Mouse (Mus musculus) thymus, postnatal 25 days (tissue): ENCODE results near the gene Eprs.

Experiments used
- DNase-seq: peaks from one replicate; pipeline ENCODE4 v3.0.0; 2022

Gene Eprs

DNA sequence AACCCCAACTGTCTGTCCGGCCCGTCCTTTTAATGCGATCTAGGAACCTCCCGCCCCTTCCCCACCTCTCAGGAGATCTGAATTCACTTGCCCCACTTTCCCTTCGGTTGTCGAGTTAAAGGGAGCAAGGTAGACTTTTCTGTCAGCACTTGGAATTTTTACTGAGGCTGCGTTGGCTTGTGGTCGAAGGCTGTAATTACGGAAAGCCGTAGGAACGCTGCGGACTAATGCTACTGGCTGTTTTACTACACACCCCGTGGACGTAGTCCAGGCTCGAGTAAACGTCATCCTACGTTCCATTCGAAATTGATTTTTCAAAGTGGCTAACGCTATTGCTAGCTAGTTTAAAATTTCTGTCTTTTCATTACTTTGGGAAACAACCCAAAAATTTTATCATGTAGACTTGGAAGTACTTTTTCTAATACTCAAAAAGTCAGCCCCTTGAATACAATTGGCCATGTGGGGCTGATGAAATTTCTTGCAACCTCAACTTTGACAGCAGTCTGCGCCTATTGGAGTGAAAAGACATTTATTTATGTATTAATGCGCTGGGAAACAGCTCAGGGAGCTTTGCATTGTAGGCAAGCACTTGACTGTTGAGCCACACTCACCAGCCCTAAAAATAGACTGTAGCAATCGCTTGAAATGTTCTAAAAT, 810 bp downstream of the Eprs start:
- DNase-seq = peak; percentile 11

DNA sequence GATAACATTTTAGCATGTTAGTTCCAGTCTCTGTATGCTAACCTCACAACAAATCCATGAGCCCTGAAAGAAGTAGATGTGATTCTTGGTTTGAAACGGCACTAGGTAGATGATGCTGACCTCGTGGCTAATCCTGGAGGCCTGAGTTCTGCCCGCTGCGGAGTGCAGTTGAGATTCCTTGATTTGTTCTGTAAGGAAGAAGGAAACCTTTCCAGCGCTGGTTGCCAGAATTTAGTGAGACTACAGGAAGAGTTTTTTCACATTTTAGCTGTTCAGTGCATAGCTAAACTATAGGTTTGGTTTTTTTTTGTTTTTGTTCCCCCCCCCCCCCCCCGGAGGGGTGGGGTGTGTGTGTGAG, 1.3 kb downstream of the Eprs start:
- no peak for DNase-seq

DNA sequence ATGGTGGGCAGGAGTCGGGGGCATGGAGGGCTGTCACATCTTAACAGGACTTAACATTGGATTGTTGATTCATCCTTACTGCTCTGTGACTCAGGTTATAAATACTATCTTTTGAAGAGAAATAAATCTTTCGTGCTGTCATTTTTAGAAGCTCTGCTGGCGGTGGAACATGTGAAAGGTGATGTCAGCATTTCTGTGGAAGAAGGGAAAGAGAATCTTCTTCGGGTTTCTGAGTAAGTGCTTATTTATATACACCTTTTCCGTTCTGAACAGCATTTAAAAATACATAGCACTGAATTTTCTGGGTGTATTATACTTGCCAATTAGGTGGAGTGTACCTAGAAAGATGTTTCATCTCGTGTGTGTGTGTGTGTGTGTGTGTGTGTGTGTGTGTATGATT, 4.5 kb downstream of the Eprs start:
- no peak for DNase-seq

DNA sequence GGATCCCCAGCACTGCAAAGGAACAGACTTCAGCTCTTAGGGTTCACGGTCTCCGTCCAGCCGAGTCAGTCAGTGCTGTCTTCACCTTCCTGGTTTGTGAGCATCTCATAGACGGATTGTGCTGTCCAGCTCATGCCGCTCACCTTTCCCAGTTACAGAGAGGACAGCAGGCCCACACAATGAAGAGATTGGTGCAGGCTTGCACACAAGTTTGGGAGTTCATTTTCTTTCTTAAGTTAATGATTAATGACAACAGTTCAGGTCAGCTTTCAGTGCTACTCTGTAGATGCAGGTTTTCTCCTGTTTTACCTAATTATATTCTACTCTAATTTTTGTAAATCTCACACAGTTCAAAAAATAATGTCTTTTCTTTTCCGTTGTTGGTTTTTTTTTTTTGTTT, 7.1 kb downstream of the Eprs start:
- DNase-seq = no peak

DNA sequence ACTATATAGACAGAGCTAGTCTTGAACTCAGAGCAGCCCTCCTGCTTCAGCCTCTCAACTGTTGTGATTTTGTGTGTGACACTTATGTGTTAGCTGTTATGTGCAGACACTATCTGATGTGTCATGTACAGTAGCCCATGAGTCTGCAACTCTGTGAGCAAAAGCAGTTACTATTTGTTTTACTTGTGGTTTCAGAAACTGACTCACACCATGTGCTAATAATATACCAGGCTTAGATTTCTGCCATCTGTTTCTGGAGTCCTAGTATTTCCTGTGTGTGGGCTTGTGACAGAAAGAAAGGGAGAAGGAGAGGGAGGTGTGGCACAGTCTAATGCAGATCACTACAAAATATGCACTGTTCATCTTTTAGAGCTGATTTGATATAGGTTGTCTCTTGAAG, 13.5 kb downstream of the Eprs start:
- no peak for DNase-seq

DNA sequence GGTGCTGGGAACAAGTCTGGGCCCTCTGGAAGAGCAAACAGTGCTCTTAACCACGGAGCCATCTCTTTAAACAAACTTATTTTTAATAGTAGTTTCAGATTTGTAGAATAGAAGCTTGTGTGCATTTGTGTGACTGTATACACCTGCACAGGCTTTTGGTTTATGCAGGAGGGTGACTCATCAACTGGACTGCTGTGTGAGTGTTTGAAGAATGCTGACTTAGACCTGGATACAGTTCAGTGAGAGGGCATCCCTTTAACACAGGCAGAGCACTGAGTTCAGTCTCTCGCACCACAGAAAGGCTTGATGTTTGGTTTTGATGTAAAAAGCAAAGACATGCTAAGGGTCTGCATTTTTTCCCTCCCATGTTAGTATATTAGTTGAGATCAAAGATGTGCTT, 14.6 kb downstream of the Eprs start:
- DNase-seq = no peak

DNA sequence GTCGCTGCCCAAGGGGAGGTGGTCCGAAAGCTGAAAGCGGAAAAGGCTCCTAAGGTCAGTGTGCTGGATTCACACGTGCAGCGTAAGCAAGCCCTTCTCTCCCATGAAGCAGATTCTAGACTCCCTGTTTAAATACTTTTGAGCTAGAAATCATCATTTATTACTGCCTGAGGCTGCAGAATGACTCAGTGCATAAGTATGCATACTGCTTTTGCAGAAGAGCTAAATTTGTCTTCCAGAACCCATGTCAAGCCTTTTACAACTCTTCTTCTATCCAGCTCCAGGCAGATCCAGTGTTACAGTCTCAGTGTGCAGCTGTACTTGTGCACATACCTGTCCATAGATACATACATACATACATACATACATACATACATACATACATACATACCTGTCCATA, 38.8 kb downstream of the Eprs start:
- no peak for DNase-seq

DNA sequence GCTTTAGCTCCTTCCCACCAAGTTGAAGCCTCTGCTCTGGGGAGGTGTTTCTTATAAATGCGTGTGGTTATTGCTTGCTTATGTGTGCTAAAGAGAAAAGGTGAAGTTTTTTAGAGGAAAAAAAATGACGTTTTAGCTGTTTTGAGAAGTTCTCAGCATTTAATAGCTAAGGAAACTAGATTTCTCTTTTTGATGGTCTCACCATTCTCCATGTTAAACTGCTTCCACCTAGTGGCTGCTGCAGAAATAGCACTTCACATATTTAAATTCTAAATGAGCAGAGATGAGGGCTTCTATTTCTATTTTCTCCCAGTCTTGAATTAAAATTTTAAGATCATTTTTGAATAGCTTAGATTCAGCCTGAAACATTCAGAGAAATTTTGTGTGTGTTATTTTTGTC, 41.2 kb downstream of the Eprs start:
- DNase-seq = peak; percentile 6

DNA sequence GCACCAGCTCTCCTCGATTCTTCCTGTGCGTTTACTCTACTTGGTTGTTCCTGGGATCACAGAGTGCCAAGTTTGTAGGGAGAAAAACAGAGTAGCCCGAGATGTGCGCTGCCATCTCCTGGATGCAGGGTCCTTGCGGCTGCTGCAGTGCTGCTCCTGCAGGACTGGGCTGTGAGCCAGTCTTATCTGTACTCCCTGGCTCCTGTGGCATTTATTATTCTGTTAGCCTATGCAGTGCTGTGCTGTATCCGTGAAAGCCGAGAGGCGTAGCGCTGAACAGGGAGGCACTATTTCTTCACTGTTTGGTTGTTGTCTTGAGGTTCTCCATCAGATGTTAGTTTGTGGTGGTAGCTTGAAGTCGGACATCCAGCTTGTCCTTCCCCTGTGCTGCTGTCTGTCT, 43.1 kb downstream of the Eprs start:
- DNase-seq = no peak

DNA sequence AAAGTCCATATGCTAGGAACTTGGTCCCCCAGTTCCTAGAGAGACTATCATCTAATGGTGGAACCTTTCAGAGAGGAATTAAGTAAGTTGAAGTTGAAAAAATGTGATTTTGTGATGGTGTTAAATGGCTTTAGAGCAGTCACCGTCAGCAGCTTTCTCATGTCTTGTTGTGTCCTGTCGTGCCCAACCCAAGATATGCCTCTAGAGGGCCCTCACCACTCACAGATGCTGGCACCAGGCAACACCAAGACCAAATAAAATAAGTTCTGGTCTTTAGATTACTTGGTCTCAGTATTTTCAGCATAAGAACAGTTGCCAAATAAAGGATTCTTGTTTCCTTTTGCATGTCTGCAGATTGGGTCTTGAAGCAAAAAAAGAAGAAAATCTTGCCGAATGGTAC, 47.0 kb downstream of the Eprs start:
- no peak for DNase-seq

DNA sequence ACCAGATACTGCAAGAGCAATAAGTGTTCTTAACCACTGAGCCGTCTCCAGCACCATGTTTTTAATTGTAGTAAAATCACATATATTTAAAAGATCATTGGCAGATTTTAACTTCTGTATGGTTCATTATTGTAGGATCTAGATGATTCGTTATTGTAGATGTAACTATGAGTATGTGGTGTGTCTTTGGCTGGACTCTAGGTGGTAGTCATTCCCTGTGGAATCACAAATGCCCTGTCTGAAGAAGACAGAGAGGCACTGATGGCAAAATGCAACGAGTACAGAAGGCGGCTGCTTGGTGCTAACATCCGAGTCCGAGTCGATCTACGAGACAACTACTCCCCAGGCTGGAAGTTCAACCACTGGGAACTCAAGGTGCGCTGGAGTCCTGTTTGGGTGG, 55.2 kb downstream of the Eprs start:
- DNase-seq = no peak

DNA sequence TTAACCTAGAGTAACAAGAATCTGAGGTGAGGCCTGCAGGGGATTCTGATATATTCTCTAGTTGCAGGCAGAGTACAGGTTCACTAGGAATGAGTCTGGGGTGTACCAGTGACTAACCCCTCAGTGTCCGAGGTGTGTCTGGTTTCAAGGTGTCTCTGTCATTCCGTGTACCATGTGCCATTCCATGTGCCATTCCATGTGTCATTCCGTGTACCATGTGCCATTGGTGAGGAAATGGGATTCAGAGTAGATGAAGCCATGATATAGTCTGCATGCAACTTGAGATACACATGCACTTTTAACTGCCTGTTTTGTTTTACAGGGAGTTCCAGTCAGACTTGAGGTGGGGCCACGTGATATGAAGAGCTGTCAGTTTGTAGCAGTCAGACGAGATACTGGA, 57.0 kb downstream of the Eprs start:
- DNase-seq = no peak

DNA sequence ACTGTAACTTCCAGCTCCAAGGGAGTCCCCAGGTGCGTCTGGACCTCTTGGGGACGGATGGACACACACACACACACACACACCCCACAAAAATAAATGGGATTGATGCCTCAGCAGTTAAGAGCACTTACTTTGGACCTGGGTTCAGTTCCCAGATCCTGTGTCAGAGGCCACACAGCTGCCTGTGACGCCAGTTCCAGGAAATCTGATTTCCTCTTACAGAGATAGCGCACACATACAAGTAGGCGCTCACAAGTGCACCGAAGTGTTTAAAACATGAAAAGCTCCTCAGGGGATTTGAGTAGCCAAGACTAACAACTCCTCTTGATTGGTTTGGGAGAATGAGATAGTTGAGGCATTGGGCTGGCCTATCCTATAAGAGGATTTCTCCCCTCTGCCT, 57.9 kb downstream of the Eprs start:
- DNase-seq = no peak

DNA sequence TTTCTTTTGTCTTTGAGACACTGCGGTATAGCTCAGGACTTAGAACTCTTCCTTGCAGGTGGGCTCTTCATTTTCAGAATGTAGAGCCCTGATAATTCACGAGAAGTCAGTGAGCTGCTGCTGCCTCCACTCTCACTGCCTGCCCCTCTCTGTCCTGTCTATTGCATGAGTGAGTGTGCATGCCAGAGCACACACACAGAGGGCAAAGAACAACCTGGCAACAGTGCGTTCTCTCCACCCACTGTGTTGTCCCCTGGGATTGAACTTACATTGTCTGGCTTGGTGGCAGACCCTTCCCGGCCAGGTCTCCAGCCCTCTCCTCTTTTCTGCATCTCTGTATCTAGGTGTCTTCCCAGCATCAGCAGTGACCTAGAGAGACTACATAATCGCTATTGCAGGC, 63.7 kb downstream of the Eprs start:
- DNase-seq = no peak

DNA sequence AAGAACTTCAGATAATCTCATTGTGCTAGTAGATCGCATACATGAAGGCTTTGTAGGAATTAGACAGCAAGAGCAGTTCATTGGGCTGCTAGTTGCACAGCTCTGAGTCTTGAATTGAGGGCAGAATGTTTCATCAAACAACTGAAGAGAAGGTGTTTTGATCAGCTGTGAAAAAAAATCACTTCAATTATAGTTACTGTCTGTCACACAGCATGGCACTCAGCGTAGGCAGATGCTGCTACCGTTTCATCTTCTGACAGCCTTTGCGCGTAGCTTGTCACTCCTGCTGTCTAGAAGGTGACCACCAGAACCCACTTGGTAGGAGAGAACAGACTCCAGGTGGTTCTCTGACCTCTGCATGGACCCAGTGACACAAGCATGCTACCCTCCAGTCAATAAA, 67.6 kb downstream of the Eprs start:
- DNase-seq = no peak

DNA sequence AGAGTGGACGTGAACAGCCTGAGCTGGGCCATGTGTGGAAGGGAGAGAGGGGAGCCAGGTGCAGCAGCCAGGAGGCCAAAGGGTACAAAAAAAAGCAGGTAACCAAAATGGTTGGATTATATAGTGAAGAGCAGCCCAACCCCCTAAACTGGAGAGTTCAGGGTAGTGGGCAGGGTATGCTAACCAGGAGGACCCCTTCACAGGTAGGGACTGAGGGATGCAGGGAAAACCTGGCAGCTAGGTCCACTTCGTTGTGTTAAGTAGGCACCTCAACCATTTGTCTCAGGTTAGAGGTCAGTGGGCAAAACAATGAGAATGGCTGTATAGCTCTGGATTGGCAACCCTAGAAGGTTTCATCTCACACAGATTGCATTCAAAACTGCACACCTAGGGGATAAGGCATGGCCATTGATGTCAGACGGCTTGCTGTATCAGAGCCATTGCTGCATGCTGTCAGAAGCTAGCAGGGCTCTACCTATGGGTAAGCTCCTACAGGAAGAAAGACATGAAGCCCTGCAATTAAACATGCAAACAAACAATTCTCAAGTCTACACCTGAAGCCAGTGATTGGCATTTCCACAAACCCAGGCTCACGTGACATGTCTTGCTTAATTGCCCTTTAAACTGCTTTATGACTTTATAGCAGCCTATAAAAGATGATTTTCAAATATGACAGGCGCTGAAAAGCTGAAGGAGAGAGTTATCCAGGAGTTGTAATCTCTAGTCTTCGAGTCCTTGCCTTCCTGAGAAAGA, 68.6 kb downstream of the Eprs start:
- DNase-seq = no peak

DNA sequence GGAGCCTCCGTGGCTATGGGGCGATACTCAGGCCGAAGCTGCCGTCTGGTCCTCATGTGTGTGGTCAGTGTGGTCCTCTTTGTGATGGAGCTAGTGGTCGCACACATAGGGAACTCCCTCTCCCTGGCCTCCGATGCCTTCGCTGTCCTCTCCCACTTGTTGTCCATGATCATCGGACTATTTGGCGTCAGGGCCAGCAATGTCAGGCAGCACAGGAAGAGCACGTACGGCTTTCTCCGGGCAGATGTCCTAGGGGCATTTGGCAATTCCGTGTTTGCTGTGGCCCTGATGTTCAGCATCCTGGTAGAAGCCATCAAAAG, 69.1 kb downstream of the Eprs start:
- no peak for DNase-seq

DNA sequence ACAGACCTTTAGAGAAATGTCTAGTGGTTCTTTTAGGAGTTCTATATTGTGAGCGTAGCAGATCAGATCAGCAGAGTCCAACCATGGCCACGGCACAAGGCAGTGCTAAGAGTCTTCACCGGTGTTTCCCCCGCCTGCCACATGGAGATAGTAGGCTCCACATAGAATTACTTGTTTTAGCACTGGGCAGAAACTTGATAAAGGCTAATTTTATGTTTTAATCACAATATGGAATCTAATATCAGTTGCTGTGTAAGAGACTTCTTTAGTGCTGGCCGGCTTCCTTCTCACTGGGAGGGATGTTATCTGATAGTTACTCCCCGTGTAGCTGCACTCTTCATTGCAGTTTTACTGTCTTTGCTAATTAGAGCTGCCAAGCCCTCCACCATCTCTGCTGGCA, 70.3 kb downstream of the Eprs start:
- no peak for DNase-seq

DNA sequence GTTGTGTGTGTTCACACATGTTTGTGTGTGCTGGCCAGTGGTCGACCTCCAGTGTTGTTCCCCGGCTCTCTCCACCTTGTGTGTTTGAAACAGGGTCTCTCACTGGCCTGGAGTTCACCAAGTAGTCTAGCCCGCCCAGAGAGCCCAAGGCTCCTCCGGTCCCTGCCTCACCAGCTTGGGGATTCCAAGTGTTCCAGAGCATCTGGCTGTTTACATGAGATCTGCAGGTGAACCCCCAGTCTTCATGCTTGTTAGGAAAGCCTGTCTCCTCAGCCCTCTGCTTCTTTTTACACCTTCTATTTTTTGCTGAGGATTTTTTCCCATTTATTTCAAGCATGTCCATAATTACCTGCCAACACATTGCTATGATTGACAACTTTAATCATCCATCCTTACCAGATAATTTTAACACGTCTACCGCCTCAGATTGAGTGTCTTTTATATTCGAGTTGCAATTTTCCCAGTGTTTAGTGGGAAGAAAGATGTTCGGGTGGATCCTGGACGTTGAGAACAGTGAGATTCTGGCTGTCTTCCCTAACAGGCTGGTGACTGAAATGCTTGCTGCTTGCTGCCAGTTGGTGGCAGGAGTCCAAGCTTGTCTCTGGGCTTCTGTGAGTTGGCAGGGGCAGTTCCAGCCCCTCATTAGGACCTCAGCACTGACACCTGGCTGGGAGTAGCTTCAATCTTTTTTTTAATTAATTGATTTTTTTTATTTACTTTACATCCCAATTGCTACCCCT, 76.2 kb downstream of the Eprs start:
- no peak for DNase-seq

DNA sequence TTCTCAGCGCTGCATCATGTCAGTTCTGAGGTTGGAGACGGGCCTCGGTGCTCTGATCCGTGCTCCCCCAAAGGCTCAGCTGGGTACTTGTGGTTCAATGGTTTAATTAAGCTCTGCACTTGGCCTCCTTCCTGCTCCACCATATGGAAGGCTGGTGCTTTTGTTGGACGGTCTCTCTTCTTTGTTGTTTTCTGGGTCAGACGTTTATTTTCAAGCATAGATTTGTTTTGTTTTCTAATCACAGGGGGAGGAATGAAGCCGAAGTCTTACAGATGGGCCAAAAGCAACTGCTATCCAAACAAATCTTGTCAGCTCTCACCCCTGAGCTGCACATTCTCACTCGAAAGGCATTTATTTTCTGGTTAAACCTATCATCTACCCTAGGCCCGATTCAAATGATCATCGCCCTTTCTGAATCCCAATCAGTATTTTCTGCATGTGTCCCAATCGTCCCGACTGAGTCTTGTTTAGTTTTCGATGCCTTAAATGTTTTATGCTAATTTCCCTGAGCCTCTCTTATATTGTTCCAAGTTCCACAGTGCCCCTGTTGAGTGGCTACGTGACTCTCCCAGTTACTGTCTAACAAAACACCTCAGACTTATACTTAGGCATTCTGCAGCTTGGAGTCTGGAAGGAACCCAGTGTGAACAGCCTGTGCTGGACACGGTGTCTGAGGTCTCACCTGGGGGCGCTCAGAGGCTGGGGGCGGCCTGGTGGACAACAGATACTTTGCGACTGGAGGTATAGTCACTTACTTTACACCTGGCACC, 79.0 kb downstream of the Eprs start:
- DNase-seq = no peak

DNA sequence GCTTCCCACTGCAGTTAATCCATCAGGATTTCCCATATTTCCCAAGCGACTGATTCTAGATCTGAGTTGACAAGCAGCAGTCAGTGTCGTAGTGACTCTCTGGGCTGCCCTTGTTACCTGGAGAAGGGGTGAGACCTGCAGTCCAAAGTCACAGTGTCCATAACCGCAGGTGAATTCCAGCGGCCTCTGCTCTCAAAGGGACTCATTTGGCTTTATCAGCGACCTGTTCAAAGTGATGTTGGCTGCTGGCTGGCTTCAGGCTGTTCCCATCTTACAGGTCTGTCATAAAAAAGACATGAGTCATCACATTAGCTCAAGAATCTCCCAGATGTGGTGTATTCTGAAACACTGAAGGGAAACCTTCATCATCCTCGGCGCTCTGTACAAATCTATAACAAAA, 86.1 kb downstream of the Eprs start:
- DNase-seq = no peak

DNA sequence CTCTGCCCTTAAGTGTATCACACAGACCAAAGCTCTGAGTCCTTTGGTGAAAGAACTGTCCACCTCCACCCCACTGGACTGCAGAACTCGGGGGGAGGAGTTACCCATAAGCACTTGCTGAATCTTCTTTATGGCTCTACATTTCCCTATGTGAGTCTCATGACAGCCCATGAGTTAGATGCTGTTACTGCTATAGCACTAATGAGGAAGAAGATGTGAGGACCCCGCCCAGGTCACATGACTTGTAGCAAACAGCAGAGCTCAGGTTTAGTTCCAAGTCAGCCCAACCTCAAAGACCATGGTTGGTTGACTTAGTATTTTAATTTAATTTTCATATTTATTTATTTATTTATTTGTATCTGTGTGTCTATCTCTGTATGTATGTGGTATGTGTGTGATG, 86.9 kb downstream of the Eprs start:
- no peak for DNase-seq

DNA sequence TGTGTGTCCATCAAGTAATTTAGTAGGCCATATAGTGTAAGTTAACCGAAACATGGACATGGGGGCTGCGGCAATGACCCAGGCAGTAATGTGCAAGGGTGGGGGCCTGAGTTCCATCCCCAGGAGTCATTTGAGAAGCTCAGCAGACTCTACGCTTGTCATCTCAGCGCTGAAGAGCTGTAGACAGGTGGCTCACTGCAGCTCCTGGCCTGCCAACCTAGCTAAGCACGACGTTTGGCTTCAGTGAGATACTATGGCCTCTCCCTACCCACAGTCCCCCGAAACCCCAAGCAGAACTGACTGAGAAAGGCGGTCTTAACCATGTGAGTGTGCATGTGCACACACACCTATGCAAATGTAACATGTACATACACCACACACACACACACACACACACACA, 88.2 kb downstream of the Eprs start:
- DNase-seq = no peak

DNA sequence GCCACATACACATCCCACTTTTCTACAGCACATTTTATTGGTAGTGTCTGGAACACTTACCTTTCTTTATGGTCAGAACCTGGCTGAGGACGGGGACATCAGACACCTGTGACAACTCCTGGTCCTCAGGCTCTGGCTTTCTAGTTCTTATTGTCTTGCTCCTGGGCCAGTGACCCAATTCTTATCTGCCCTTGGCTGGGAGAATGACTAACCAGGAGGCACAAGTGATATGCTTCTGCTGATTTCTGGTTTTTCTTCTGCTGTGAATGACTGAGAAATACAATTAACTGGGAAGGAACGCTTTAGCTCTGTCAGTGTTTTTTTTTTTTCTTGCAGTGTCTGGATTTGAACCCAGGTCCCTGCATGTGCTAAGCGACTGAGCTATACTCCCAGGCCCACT, 88.7 kb downstream of the Eprs start:
- no peak for DNase-seq
